Mouse (Mus musculus): ENCODE measurements around the gene Gm20605. TPM values are rescaled to one million over a fixed set of nuclear protein-coding genes. Genes with fewer than 3 reads are reported as not detected.

Gene Gm20605
- total RNA-seq, 4 experiments from 2014 or later: 14.7 to 24.8 (median 19.2) TPM

DNA sequence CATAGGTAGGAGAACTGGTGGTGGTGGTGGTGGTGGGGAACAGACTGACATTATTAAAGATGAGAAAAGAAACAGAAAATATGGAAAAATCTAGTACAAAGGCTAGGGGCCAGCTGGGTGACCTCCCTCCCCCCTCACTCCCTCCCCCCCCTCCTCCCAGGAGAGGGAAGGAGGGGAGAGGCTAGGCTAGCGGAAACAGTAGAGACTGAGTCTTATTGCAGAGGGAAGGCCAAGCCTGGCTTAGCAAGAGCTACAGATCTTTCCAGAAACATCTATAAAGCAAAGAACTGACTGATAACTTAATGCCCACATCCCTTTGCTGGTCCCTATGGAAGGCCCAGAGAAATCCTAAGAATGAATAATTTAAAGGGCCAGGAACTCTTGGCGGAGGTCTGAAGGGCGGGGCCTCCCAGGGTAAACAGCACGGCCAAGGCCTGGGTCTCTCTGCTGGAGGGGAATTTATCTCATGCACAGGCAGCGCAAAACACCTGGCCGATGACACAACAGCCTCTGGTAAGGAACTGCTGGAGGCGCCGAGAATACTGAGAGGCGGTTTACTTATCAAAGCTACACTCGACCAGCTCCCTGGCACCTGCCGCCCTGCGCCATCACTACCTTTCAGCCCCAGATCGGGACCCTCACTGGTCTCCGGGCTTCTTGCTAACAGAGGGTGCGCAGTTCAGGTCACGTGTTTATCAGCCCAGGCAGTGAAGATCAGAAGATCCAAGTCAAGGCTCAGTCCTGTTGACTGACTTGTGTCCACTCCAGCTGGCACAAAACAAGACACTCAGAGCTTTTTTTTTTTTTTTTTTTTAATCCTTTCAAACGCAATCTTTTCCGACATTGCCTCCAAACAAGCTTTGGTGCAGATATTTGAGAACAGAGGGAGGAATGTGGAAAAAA is 20.9 kb downstream of the Gm20605 start:
- no peak for DNase-seq (ENCODE audit: low spot score in 2 of 2)

GRCm38 (mm10) chr5:137652474-137652873 is 23.5 kb downstream of the Gm20605 start:
- DNase-seq (ENCODE audit: low spot score in 2 of 2): peak in 1 of 2 experiments; percentile 57

DNA sequence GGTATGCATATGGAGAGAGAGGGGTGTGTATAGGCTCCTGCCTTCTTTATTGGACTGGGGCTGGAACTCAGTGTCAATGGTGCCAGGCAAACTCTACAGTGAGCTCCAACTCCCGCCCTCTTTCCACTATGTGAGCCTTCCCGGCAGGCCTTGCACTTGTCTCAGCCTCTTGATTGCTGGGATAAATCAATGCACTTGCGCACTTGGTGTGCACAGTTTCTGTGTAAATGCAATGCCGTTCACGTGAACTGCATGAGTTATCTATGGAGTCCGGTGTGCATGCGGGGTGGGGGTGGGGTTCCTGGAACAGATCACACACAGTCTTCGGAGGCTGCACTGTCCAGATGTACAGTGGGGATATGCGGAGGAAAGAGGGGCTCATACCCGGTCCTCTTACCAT is 24.4 kb downstream of the Gm20605 start:
- DNase-seq (ENCODE audit: low spot score in 2 of 2): no peak

GRCm38 (mm10) chr5:137654746-137655145 is 25.8 kb downstream of the Gm20605 start:
- DNase-seq (ENCODE audit: low spot score in 2 of 2): no peak

- peak; percentile 72 to 81 for DNase-seq (ENCODE audit: low spot score in 2 of 2)
Observed at GRCm38 (mm10) chr5:137656977-137657376, 28.0 kb downstream of the Gm20605 start.

DNA sequence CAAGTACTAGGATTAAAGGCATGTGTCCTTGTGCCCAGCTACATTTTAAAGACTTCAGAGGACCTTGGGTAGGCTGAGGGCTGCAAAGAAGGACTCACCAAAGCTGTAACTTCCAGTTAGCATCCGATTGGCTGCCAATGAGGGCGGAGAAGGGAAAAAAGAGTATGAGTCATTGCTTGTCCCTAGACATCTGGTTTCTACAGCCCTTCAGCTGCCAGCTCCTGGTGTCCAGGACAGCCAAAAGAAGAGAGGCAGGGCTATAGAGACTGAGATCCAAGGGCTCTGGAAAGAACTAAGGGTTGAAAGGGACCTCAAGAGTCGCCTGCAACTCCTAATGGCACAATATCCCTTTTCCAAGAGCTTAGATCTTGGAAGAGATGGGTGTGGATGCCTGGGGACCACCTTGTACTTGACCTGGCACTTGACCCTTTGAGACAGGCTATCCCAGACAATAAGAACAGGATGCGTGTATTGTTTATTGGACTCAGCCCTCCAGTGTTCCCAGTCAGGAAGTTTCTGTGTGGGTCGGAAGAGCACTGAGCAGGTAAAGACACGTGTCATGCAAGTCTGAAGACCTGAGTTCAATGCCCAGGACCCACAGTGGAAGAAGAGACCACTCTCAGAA is 31.2 kb downstream of the Gm20605 start:
- no peak for DNase-seq (ENCODE audit: low spot score in 2 of 2)

DNA sequence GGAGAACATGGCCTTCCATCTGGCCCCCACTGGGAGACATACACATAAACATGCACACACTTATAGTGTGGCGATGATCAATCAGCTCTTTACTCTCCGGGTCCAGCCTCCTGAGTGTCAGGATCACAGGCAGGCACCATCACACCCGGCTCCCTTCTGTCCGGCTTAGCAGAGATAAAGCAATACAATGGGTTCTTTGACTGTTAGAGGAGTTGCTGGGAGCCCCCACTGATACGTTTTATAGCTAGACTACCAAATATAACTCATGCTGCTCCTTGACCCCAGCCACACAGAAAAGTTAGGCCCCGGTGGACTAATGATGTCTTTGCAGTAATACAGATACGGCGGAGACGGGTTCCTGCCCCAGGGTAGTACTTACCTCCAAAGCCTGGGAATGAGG is 34.1 kb downstream of the Gm20605 start:
- DNase-seq (ENCODE audit: low spot score in 2 of 2): no peak

DNA sequence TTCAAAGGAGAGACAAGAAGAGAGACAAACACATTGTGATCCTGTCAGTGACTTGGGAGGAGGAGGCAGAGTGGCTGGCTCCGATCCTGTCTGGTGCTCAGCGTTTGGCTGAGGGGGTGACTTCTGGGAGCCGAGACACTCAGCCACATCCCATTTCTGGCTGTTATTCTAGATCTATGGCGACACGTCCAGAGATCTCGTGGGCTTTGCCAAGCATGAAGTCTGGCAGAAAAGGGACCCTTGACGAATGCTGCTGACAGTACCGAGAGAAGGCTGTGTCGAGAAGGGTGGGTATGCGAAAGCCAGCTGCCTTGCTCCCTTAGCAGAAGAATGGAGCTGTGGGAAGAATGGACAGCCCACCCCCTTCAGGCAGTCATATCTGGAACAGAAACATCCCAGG is 40.0 kb downstream of the Gm20605 start:
- no peak for DNase-seq (ENCODE audit: low spot score in 2 of 2)

DNA sequence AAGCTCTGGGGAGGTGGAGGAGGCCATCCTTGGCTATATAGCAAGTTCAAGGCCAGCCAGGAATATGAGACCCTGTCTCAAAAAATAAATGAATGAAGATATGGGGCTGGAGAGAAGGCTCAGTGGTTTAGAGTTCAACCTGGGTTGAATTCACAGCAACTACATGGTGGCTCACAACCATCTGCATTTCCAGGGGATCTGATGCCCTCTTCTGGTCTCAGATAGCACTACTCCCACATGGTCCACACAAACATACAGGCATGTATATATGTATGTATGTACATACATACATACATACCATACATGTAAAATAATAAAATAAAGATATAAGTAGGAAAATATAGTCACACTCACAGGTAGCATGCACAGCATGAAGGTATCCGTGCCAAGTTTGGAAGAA is 41.3 kb downstream of the Gm20605 start:
- no peak for DNase-seq (ENCODE audit: low spot score in 2 of 2)

- no peak for DNase-seq (ENCODE audit: low spot score in 2 of 2)
Observed at GRCm38 (mm10) chr5:137671443-137672240, 42.7 kb downstream of the Gm20605 start.

DNA sequence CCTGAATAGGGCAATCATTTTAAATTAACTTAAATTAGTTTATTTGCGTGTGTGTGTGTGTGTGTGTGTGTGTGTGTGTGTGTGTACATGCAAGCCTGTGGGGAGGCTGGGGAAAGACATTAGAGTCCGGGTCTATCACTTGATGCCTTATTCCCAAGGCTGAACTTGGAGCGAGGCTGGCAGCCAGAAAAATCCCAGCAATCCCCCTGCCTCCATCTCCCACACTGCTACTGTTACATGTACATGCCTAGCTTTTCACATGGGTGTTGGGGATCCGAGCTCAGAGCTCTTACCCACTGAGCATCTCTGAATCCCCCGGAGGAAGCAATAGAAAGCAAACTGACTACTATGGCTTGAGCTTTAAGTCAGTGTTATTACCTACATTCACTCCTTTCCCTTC is 43.4 kb downstream of the Gm20605 start:
- DNase-seq (ENCODE audit: low spot score in 2 of 2): no peak

- DNase-seq (ENCODE audit: low spot score in 2 of 2): no peak
Observed at GRCm38 (mm10) chr5:137673015-137673414, 44.0 kb downstream of the Gm20605 start.

- no peak for DNase-seq (ENCODE audit: low spot score in 2 of 2)
Observed at GRCm38 (mm10) chr5:137674786-137675185, 45.8 kb downstream of the Gm20605 start.

DNA sequence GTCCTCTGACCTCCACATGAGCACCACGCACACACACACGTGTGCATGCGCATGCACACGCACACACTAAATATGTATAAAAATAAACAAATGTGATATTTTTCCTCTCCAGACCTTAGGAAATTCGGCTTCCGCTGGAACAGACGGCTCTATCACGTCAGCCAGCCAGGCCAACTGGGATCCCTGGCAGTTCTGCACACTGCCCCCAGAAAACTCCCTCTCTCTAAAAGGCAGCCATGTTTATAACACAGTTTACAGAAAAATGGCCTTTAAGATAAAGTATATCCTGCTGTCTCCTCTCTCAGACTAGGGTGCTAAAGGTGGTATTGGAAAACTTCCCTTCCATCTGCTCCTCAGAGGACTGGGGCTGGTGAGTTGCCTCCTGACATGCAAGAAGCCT is 48.9 kb downstream of the Gm20605 start:
- no peak for DNase-seq (ENCODE audit: low spot score in 2 of 2)

- no peak for DNase-seq (ENCODE audit: low spot score in 2 of 2)
Observed at GRCm38 (mm10) chr5:137678736-137679135, 49.8 kb downstream of the Gm20605 start.

GRCm38 (mm10) chr5:137679726-137680125 is 50.8 kb downstream of the Gm20605 start:
- DNase-seq (ENCODE audit: low spot score in 2 of 2): no peak

DNA sequence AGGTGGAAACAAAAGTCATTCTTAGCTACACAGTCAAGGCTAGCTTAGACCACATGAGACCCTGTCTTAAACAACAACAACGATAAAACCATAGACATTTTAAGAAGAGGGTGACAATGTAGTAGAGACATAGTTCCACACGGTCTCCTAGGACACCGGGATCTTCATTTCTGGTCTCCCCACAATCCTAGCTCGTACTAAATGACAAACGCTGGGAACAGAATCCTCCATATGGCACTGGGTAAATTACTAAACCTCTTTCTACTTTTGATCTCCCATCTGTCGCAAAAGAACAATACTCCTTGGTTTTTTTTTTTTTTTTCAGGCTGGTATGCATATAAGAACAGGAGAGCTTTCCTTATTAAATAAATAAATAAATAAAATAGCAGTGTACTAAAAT is 53.6 kb downstream of the Gm20605 start:
- DNase-seq (ENCODE audit: low spot score in 2 of 2): no peak

DNA sequence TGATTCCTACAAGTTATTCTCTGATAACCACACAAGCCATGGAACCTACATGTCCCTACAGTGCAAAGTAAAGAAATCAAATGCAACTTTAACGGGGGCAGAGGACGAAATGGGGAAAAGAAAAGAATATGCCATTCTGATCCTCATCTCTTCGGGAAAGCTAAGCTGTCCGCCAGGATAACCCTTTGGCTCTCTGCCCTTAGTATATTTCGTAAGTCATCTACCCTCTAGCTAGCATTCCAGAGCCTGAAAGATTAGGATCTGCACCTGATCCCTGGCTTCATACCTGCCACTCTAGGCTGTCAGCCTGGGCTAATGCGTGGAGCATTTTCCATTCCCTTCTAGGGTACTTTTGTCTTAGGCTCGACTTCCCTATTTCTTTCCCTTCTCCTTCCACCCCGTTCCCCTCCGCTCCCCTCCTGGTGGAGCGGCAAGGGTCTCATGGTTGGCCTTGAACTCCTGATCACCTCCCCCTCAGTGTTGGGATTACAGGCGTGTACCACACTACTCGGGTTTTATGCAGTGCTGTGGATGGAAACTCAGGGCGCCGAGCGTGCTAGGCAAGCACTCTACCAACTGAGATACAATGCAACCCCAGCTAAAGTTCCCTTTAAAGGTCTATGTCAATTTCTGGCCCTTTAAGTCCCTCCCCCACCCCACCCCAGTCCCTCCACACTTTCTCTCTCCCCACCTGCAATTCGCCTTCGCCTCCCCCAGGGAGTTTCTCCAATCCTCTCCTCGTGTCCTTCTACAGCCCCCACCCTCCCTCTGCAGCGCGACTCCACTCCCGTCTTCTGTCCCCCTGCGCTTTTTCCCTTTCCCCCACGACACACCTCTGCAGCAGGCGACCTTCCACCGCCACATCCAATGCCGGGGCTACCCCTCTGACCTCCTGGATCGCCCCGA is 54.7 kb downstream of the Gm20605 start:
- DNase-seq (ENCODE audit: low spot score in 2 of 2): no peak

- DNase-seq (ENCODE audit: low spot score in 2 of 2): peak; percentile 99 to 100
Observed at GRCm38 (mm10) chr5:137684294-137685123, 55.5 kb downstream of the Gm20605 start, which contains the start of gene Agfg2. Agfg2 (minus strand) TSS chr5:137684726.

DNA sequence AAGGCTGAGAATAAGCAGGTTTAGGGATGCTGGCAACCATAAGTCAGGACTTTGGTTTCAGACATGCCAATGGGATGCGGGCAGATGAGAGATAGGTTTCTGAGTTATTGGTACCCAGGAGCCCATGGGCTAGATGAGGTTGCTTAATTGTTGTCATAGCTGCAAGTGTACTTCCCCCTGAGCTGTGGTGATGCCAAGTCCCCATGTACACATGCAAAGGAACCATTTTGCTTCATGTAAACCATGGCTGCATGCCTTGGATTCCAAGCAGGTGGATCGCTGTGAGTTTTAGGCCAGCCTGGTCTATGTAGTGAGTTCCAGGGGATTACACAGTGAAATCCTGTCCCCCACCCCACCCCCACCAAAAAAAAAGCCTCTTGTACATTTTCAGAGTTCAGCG is 56.7 kb downstream of the Gm20605 start:
- DNase-seq (ENCODE audit: low spot score in 2 of 2): no peak

All from layer of hippocampus, adult 8-10 months (tissue).